Mouse (Mus musculus) layer of hippocampus, postnatal 10 days (tissue): ENCODE results near the gene Gmds. TPM values are rescaled to one million over a fixed set of nuclear protein-coding genes. Genes with fewer than 3 reads are reported as not detected.
A peak's percentile ranks its signal among the peaks of the same experiment; 100 is the strongest.

Source experiments
- DNase-seq, 2 experiments: peaks; one replicate each; pipeline ENCODE4 v3.0.0; 2021; ENCODE audit warnings: low spot score in 2 of 2
- total RNA-seq, 2 experiments: library from RNA; stranded (reverse); gene quantifications; 2 replicates each; pipeline ENCODE4 v1.2.3; 2021

Gmds gene
- total RNA-seq, 2 experiments from 2014 or later, result 19.4 to 21.1 TPM

- peak; percentile 87 to 93 for DNase-seq
Measured at GRCm38 (mm10) chr13:31800581-31801576, 537.7 kb downstream of the Gmds start.

GRCm38 (mm10) chr13:31798075-31798474 is 540.5 kb downstream of the Gmds start:
- no peak for DNase-seq

GRCm38 (mm10) chr13:31797346-31797745 is 541.2 kb downstream of the Gmds start:
- DNase-seq, result no peak

- DNase-seq, result no peak
Measured at GRCm38 (mm10) chr13:31793163-31793562, 545.4 kb downstream of the Gmds start.

GRCm38 (mm10) chr13:31792480-31793132 is 545.9 kb downstream of the Gmds start:
- DNase-seq, result peak; percentile 66 to 78

GRCm38 (mm10) chr13:31784757-31785156 is 553.8 kb downstream of the Gmds start:
- DNase-seq, result no peak

GRCm38 (mm10) chr13:31782063-31782462 is 556.5 kb downstream of the Gmds start:
- DNase-seq, result no peak

GRCm38 (mm10) chr13:31780299-31780698 is 558.2 kb downstream of the Gmds start:
- no peak for DNase-seq

- no peak for DNase-seq
Measured at GRCm38 (mm10) chr13:31779281-31779981, 559.1 kb downstream of the Gmds start.

- DNase-seq, result no peak
Measured at GRCm38 (mm10) chr13:31775762-31776161, 562.8 kb downstream of the Gmds start.

GRCm38 (mm10) chr13:31772882-31773281 is 565.7 kb downstream of the Gmds start:
- no peak for DNase-seq
